Mouse (Mus musculus): ENCODE results near the gene Lamtor3. TPM values are rescaled to one million over a fixed set of nuclear protein-coding genes. Genes with fewer than 3 reads are reported as not detected.
A peak's percentile ranks its signal among the peaks of the same experiment; 100 is the strongest.
"Not testable (repeated sequence)": the region's sequence is repeated elsewhere in the genome, so short reads cannot be mapped to it uniquely, and the experiment has no call there.

Lamtor3 gene
- polyA plus RNA-seq, 1 experiment from 2014 or later: 111 TPM

GRCm38 (mm10) chr3:137897685-137898084 is 20.6 kb upstream of the Lamtor3 start:
- Histone ChIP-seq H3K27ac (no peak overlapping the region), H3K36me3 (peaks cover 73% of the 10 kb centered on the region), H3K9me3 (replicated peaks) (no peaks in the 10 kb centered on the region), H3K4me3 (replicated peaks) (no peak overlapping the region), H3K4me2 (no peak overlapping the region), H3K4me1 (no peaks in the 10 kb centered on the region), H3K27me3 (no peaks in the 10 kb centered on the region), H3K9ac (no peak overlapping the region)
- ATAC-seq (replicated peaks; ENCODE audit: low FRiP score): no peak
- WGBS: 91% methylated on average over 5 of the region's 5 CpGs

GRCm38 (mm10) chr3:137900149-137900548 is 18.2 kb upstream of the Lamtor3 start:
- no peak overlapping the region for H3K27ac ChIP-seq
- H3K27me3 ChIP-seq: no peaks in the 10 kb centered on the region
- no peaks in the 10 kb centered on the region for H3K4me1 ChIP-seq
- H3K9ac ChIP-seq: no peak overlapping the region
- no peaks in the 10 kb centered on the region for H3K9me3 ChIP-seq (replicated peaks)
- WGBS: 86% methylated on average over 10 of the region's 10 CpGs
- H3K36me3 ChIP-seq: peaks cover 70% of the 10 kb centered on the region
- ATAC-seq (replicated peaks; ENCODE audit: low FRiP score): no peak
- H3K4me2 ChIP-seq: no peak overlapping the region
- no peak overlapping the region for H3K4me3 ChIP-seq (replicated peaks)

GRCm38 (mm10) chr3:137913093-137913492 is 5.2 kb upstream of the Lamtor3 start:
- H3K9ac ChIP-seq: no peak overlapping the region
- WGBS: 74% methylated on average over 2 of the region's 2 CpGs
- no peak overlapping the region for H3K27ac ChIP-seq
- H3K27me3 ChIP-seq: no peaks in the 10 kb centered on the region
- H3K4me3 ChIP-seq (replicated peaks): no peak overlapping the region
- peaks cover 5% of the 10 kb centered on the region for H3K4me1 ChIP-seq
- no peak overlapping the region for H3K4me2 ChIP-seq
- ATAC-seq (replicated peaks; ENCODE audit: low FRiP score): no peak
- H3K9me3 ChIP-seq (replicated peaks): no peaks in the 10 kb centered on the region
- H3K36me3 ChIP-seq: peaks cover 19% of the 10 kb centered on the region

- H3K9me3 ChIP-seq (replicated peaks): not testable (repeated sequence)
- H3K36me3 ChIP-seq: peaks cover 12% of the 10 kb centered on the region; the same call in 1 of the 2 replicates
Observed at GRCm38 (mm10) chr3:137914567-137914966, 3.7 kb upstream of the Lamtor3 start.

GRCm38 (mm10) chr3:137917694-137918171 is 573 bp upstream of the Lamtor3 start:
- peak; percentile 44; the same call in 1 of the 2 replicates for ATAC-seq (replicated peaks; ENCODE audit: low FRiP score)
- H3K36me3 ChIP-seq: peaks cover 17% of the 10 kb centered on the region
- 25% methylated on average over 12 of the region's 12 CpGs for WGBS

More at GRCm38 (mm10) chr3:137914567-137914966, 3.7 kb upstream of the Lamtor3 start:
- H3K4me2 ChIP-seq; ATAC-seq (replicated peaks; ENCODE audit: low FRiP score); H3K27ac ChIP-seq; H3K27me3 ChIP-seq; H3K4me3 ChIP-seq (replicated peaks); H3K9ac ChIP-seq: not testable (repeated sequence)
- WGBS: 57% methylated on average over 1 of the region's 1 CpGs
- peaks cover 12% of the 10 kb centered on the region for H3K4me1 ChIP-seq

GRCm38 (mm10) chr3:137918932-137919311 is 616 bp downstream of the Lamtor3 start:
- peak overlapping the region; percentile 70 for H3K4me2 ChIP-seq
- H3K36me3 ChIP-seq: peaks cover 22% of the 10 kb centered on the region
- peak overlapping the region; percentile 81 for H3K9ac ChIP-seq
- H3K27me3 ChIP-seq: no peaks in the 10 kb centered on the region
- no peaks in the 10 kb centered on the region for H3K9me3 ChIP-seq (replicated peaks)
- H3K27ac ChIP-seq: peak overlapping the region; percentile 83
- ATAC-seq (replicated peaks; ENCODE audit: low FRiP score): peak; percentile 55
- H3K4me1 ChIP-seq: peaks cover 14% of the 10 kb centered on the region
- WGBS: 12% methylated on average over 6 of the region's 6 CpGs
- H3K4me3 ChIP-seq (replicated peaks): peak overlapping the region; percentile 91

More at GRCm38 (mm10) chr3:137917694-137918171, 573 bp upstream of the Lamtor3 start:
- Histone ChIP-seq H3K27ac (peak overlapping the region; percentile 79), H3K9me3 (replicated peaks) (no peaks in the 10 kb centered on the region), H3K4me1 (peaks cover 14% of the 10 kb centered on the region), H3K27me3 (no peaks in the 10 kb centered on the region), H3K4me2 (peak overlapping the region; percentile 70), H3K9ac (peak overlapping the region; percentile 81), H3K4me3 (replicated peaks) (peak overlapping the region; percentile 91)

- ATAC-seq (replicated peaks; ENCODE audit: low FRiP score): no peak
- Histone ChIP-seq H3K4me3 (replicated peaks) (peak overlapping the region; percentile 91), H3K9ac (peak overlapping the region; percentile 81), H3K4me1 (peaks cover 14% of the 10 kb centered on the region), H3K4me2 (peak overlapping the region; percentile 70), H3K27me3 (no peaks in the 10 kb centered on the region), H3K36me3 (peaks cover 26% of the 10 kb centered on the region), H3K9me3 (replicated peaks) (no peaks in the 10 kb centered on the region), H3K27ac (peak overlapping the region; percentile 83; the same call in 1 of the 2 replicates)
- 88% methylated on average over 7 of the region's 7 CpGs for WGBS
Observed at GRCm38 (mm10) chr3:137919398-137919797, 1.1 kb downstream of the Lamtor3 start.

- no peak overlapping the region for H3K4me2 ChIP-seq
- no peak for ATAC-seq (replicated peaks; ENCODE audit: low FRiP score)
- 88% methylated on average over 4 of the region's 4 CpGs for WGBS
- no peak overlapping the region for H3K27ac ChIP-seq
- peaks cover 14% of the 10 kb centered on the region for H3K4me1 ChIP-seq
- no peak overlapping the region for H3K9ac ChIP-seq
- no peak overlapping the region for H3K4me3 ChIP-seq (replicated peaks)
- H3K36me3 ChIP-seq: peaks cover 37% of the 10 kb centered on the region
- no peaks in the 10 kb centered on the region for H3K27me3 ChIP-seq
- H3K9me3 ChIP-seq (replicated peaks): no peaks in the 10 kb centered on the region
Observed at GRCm38 (mm10) chr3:137920594-137920993, 2.3 kb downstream of the Lamtor3 start.

GRCm38 (mm10) chr3:137927010-137927409 is 8.7 kb downstream of the Lamtor3 start:
- WGBS: 91% methylated on average over 4 of the region's 4 CpGs

GRCm38 (mm10) chr3:137929940-137930339 is 11.6 kb downstream of the Lamtor3 start:
- H3K4me1 ChIP-seq: peaks cover 8% of the 10 kb centered on the region
- no peak for ATAC-seq (replicated peaks; ENCODE audit: low FRiP score)
- no peak overlapping the region for H3K9ac ChIP-seq
- 94% methylated on average over 3 of the region's 3 CpGs for WGBS
- no peaks in the 10 kb centered on the region for H3K9me3 ChIP-seq (replicated peaks)
- no peak overlapping the region for H3K4me3 ChIP-seq (replicated peaks)
- H3K4me2 ChIP-seq: no peak overlapping the region
- no peak overlapping the region for H3K27ac ChIP-seq
- H3K27me3 ChIP-seq: no peaks in the 10 kb centered on the region
- peaks cover 60% of the 10 kb centered on the region for H3K36me3 ChIP-seq

More at GRCm38 (mm10) chr3:137927010-137927409, 8.7 kb downstream of the Lamtor3 start:
- peaks cover 75% of the 10 kb centered on the region for H3K36me3 ChIP-seq
- no peak overlapping the region for H3K27ac ChIP-seq
- H3K4me2 ChIP-seq: no peak overlapping the region
- no peaks in the 10 kb centered on the region for H3K27me3 ChIP-seq
- ATAC-seq (replicated peaks; ENCODE audit: low FRiP score): no peak
- no peak overlapping the region for H3K9ac ChIP-seq
- H3K9me3 ChIP-seq (replicated peaks): no peaks in the 10 kb centered on the region
- no peaks in the 10 kb centered on the region for H3K4me1 ChIP-seq
- no peak overlapping the region for H3K4me3 ChIP-seq (replicated peaks)

GRCm38 (mm10) chr3:137932748-137933147 is 14.4 kb downstream of the Lamtor3 start:
- Histone ChIP-seq H3K9me3 (replicated peaks) (no peaks in the 10 kb centered on the region), H3K36me3 (peaks cover 39% of the 10 kb centered on the region), H3K4me2 (no peak overlapping the region), H3K27ac (0 out of 2 replicates have a peak overlapping the region, but pooled peaks have one; percentile 32), H3K4me3 (replicated peaks) (no peak overlapping the region), H3K4me1 (peaks cover 13% of the 10 kb centered on the region), H3K27me3 (no peaks in the 10 kb centered on the region), H3K9ac (no peak overlapping the region)
- WGBS: 18% methylated on average over 7 of the region's 7 CpGs
- ATAC-seq (replicated peaks; ENCODE audit: low FRiP score): peak; percentile 82

- WGBS: 67% methylated on average over 3 of the region's 3 CpGs
- ATAC-seq (replicated peaks; ENCODE audit: low FRiP score): no peak
- Histone ChIP-seq H3K4me3 (replicated peaks) (no peak overlapping the region), H3K27me3 (no peaks in the 10 kb centered on the region), H3K4me2 (no peak overlapping the region), H3K9me3 (replicated peaks) (no peaks in the 10 kb centered on the region), H3K4me1 (peaks cover 13% of the 10 kb centered on the region), H3K9ac (no peak overlapping the region), H3K36me3 (peaks cover 32% of the 10 kb centered on the region), H3K27ac (no peak overlapping the region)
Observed at GRCm38 (mm10) chr3:137933986-137934385, 15.7 kb downstream of the Lamtor3 start.
